Mouse (Mus musculus): ENCODE results near the gene Galnt14. TPM values are rescaled to one million over a fixed set of nuclear protein-coding genes. Genes with fewer than 3 reads are reported as not detected.

The Galnt14 gene
- polyA plus RNA-seq, 1 experiment from 2014 or later: 17.5 TPM

DNA sequence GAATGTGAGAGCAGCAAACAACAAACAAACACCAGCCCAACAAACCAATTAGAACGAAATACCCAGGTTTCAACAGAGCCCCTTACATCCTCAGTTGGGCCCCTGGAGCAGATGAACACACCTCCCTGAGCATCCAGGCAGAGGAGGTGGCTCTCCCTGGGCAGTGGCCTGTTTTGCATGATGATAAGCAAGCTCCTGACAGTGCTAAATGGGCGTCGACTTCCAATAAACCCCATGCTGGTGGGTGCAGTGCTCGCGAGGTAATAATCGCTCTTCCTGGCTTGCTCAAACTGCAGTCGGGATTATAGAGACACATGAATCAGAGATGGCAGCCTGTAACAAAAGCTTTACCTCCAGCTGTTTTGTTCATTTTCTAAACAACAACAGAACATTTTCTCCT is 235.9 kb downstream of the Galnt14 start:
- Histone ChIP-seq H3K9me3 (no peaks in the 10 kb centered on the region), H3K4me1 (replicated peaks) (peaks cover 11% of the 10 kb centered on the region), H3K4me2 (no peak overlapping the region), H3K27me3 (no peaks in the 10 kb centered on the region), H3K36me3 (no peaks in the 10 kb centered on the region), H3K9ac (no peak overlapping the region), H3K4me3 (no peak overlapping the region), H3K27ac (replicated peaks) (no peak overlapping the region)
- WGBS: 22% methylated on average over 7 of the region's 7 CpGs
- peak; percentile 59; the same call in 1 of the 2 replicates for ATAC-seq (ENCODE audit: low FRiP score, low read depth)

DNA sequence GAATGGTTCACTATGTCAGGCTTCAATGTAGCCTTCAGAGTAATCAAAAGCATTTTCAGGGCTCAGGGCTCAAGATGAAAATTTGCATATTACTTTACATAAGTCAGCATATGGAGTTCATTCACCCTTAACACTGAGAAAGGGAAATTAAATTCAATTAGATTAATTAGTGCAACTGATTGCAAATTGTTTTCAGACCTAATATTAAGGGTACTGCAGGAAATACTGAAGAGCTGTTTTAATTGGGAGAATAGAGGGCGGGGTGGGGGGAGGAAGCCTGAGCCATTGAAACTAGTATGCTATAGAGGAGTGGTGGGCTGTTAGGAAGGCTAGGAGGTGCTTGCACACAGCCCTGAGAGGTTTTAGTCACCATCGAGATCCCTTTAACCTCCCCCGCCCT is 237.2 kb downstream of the Galnt14 start:
- Histone ChIP-seq H3K4me3 (no peak overlapping the region), H3K4me1 (replicated peaks) (peaks cover 11% of the 10 kb centered on the region), H3K9ac (no peak overlapping the region), H3K4me2 (no peak overlapping the region), H3K9me3 (no peaks in the 10 kb centered on the region), H3K36me3 (no peaks in the 10 kb centered on the region), H3K27ac (replicated peaks) (no peak overlapping the region), H3K27me3 (no peaks in the 10 kb centered on the region)
- WGBS: 77% methylated on average over 3 of the region's 3 CpGs
- no peak for ATAC-seq (ENCODE audit: low FRiP score, low read depth)

- H3K9me3 ChIP-seq: no peaks in the 10 kb centered on the region
- 63% methylated on average over 4 of the region's 4 CpGs for WGBS
- no peak overlapping the region for H3K9ac ChIP-seq
- no peak overlapping the region for H3K27ac ChIP-seq (replicated peaks)
- no peaks in the 10 kb centered on the region for H3K36me3 ChIP-seq
- no peaks in the 10 kb centered on the region for H3K4me1 ChIP-seq (replicated peaks)
- H3K4me2 ChIP-seq: no peak overlapping the region
- ATAC-seq (ENCODE audit: low FRiP score, low read depth): peak; percentile 66; the same call in 1 of the 2 replicates
- no peaks in the 10 kb centered on the region for H3K27me3 ChIP-seq
- H3K4me3 ChIP-seq: no peak overlapping the region
Observed at GRCm38 (mm10) chr17:73460874-73461273, 249.4 kb downstream of the Galnt14 start.

DNA sequence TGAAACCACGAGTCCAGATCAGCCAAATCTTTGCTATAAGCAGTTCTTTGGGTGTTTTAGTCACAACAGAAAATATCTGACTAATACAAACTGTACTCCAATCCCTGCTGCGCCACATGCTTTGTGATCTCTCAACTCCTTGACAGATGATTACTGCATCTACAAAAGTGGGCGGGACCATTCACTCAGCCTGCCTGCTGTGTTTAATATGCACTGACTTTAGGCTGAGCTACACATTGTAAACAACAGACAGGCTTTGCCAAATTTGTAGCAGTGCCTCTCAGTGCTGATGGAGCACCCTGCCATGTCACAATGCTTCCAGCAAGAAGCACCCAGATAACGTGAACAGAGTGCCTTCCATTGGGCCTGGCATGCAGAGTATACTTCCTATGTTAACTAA is 251.5 kb downstream of the Galnt14 start:
- WGBS: 71% methylated on average over 4 of the region's 4 CpGs
- H3K4me1 ChIP-seq (replicated peaks): no peaks in the 10 kb centered on the region
- ATAC-seq (ENCODE audit: low FRiP score, low read depth): no peak

DNA sequence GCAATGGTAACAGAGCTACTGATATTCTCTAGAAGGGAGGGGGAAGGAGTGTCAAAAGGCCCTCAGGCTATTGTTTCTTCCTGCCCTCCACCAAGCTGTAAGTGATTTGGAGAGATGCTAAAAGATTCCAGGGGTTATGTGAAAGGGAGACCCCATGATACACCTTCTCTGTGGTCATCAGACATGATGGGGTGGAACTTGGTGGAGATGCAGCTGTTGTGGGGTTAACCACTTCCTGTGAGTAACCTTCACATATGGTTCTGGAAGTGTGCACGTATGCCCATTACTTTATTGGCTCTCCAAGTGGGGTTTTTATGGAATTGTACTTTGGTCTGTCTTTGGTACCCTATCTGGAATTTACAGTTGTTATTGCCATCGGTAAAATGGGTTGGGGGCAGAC is 253.7 kb downstream of the Galnt14 start:
- Histone ChIP-seq H3K27me3 (no peaks in the 10 kb centered on the region), H3K36me3 (no peaks in the 10 kb centered on the region), H3K9ac (no peak overlapping the region), H3K4me3 (no peak overlapping the region), H3K4me1 (replicated peaks) (no peaks in the 10 kb centered on the region), H3K4me2 (no peak overlapping the region), H3K9me3 (no peaks in the 10 kb centered on the region), H3K27ac (replicated peaks) (no peak overlapping the region)
- ATAC-seq (ENCODE audit: low FRiP score, low read depth): no peak
- WGBS: 94% methylated on average over 2 of the region's 2 CpGs

More for the DNA sequence above, 251.5 kb downstream of the Galnt14 start:
- H3K9me3 ChIP-seq: no peaks in the 10 kb centered on the region
- no peak overlapping the region for H3K27ac ChIP-seq (replicated peaks)
- H3K4me2 ChIP-seq: no peak overlapping the region
- H3K9ac ChIP-seq: no peak overlapping the region
- no peaks in the 10 kb centered on the region for H3K27me3 ChIP-seq
- H3K4me3 ChIP-seq: no peak overlapping the region
- H3K36me3 ChIP-seq: no peaks in the 10 kb centered on the region

- no peaks in the 10 kb centered on the region for H3K4me1 ChIP-seq (replicated peaks)
- H3K27ac ChIP-seq (replicated peaks): no peak overlapping the region
Observed at GRCm38 (mm10) chr17:73453646-73454045, 256.6 kb downstream of the Galnt14 start.

GRCm38 (mm10) chr17:73452151-73452760 is 258.0 kb downstream of the Galnt14 start:
- no peak overlapping the region for H3K4me3 ChIP-seq
- no peaks in the 10 kb centered on the region for H3K9me3 ChIP-seq
- no peaks in the 10 kb centered on the region for H3K27me3 ChIP-seq
- H3K4me2 ChIP-seq: no peak overlapping the region
- H3K27ac ChIP-seq (replicated peaks): no peak overlapping the region
- WGBS: 87% methylated on average over 4 of the region's 4 CpGs
- H3K4me1 ChIP-seq (replicated peaks): no peaks in the 10 kb centered on the region
- no peak overlapping the region for H3K9ac ChIP-seq
- no peak for ATAC-seq (ENCODE audit: low FRiP score, low read depth)
- no peaks in the 10 kb centered on the region for H3K36me3 ChIP-seq

More at GRCm38 (mm10) chr17:73453646-73454045, 256.6 kb downstream of the Galnt14 start:
- 50% methylated on average over 3 of the region's 3 CpGs for WGBS
- Histone ChIP-seq H3K9ac (no peak overlapping the region), H3K4me2 (no peak overlapping the region), H3K9me3 (no peaks in the 10 kb centered on the region), H3K27me3 (no peaks in the 10 kb centered on the region), H3K4me3 (no peak overlapping the region), H3K36me3 (no peaks in the 10 kb centered on the region)
- ATAC-seq (ENCODE audit: low FRiP score, low read depth): no peak

GRCm38 (mm10) chr17:73449104-73449503 is 261.1 kb downstream of the Galnt14 start:
- Histone ChIP-seq H3K4me3 (no peak overlapping the region), H3K4me2 (no peak overlapping the region), H3K36me3 (no peaks in the 10 kb centered on the region), H3K9ac (no peak overlapping the region), H3K27ac (replicated peaks) (no peak overlapping the region), H3K4me1 (replicated peaks) (no peaks in the 10 kb centered on the region), H3K9me3 (no peaks in the 10 kb centered on the region), H3K27me3 (no peaks in the 10 kb centered on the region)
- no peak for ATAC-seq (ENCODE audit: low FRiP score, low read depth)

Other genes starting within 250 kb of the Galnt14 start
- gene Ehd3, start 93.7 kb upstream of the Galnt14 start, polyA plus RNA-seq (2015; fragmentation: Nextera tagmentation; extraction: Ambion mirVana): 20.3 and 26.9 TPM in 2 replicates
- gene Xdh, start 239.7 kb upstream of the Galnt14 start, polyA plus RNA-seq (2015; fragmentation: Nextera tagmentation; extraction: Ambion mirVana): 0.29 and 0.32 TPM in 2 replicates